Mouse (Mus musculus) forebrain, embryonic 15.5 days (tissue): ENCODE results near the gene Nlrp10. TPM values are rescaled to one million over a fixed set of nuclear protein-coding genes. Genes with fewer than 3 reads are reported as not detected.
A peak's percentile ranks its signal among the peaks of the same experiment; 100 is the strongest.

Experiments used
- ATAC-seq: fragments of 200-750 bp; cut with Nextera tagmentation; replicated peaks from 2 replicates; pipeline ENCODE4 v1.8.0; 2017; ENCODE audit warnings: mild to moderate bottlenecking, moderate TSS enrichment, moderate library complexity
- H3K27ac ChIP-seq: fragments of 300-500 bp; sonication (generic); replicated peaks from 2 replicates; pipeline ENCODE4 v1.5.1; 2015; ENCODE audit warnings: mild to moderate bottlenecking, inconsistent platforms
- H3K27me3 ChIP-seq: fragments of 300-500 bp; sonication (generic); 2 replicates; pipeline ENCODE4 v1.6.1; 2015; ENCODE audit warnings: inconsistent platforms
- H3K36me3 ChIP-seq: fragments of 300-500 bp; sonication (generic); 2 replicates; pipeline ENCODE4 v1.6.1; 2015; ENCODE audit warnings: mild to moderate bottlenecking, inconsistent platforms
- H3K4me1 ChIP-seq: fragments of 300-500 bp; sonication (generic); 2 replicates; pipeline ENCODE4 v1.6.1; 2015; ENCODE audit warnings: inconsistent platforms
- H3K4me2 ChIP-seq: fragments of 300-500 bp; sonication (generic); replicated peaks from 2 replicates; pipeline ENCODE4 v1.6.1; 2015; ENCODE audit warnings: mild to moderate bottlenecking, inconsistent platforms
- H3K4me3 ChIP-seq: fragments of 300-500 bp; sonication (generic); 2 replicates; pipeline ENCODE4 v1.5.1; 2015; ENCODE audit warnings: mild to moderate bottlenecking, inconsistent platforms
- H3K9ac ChIP-seq: fragments of 300-500 bp; sonication (generic); replicated peaks from 2 replicates; pipeline ENCODE4 v1.6.1; 2015; ENCODE audit warnings: mild to moderate bottlenecking, inconsistent platforms
- H3K9me3 ChIP-seq: fragments of 300-500 bp; sonication (generic); 2 replicates; pipeline ENCODE4 v1.6.1; 2016; ENCODE audit warnings: inconsistent platforms
- WGBS: fragments of 180-500 bp; shearing (Covaris S2); methylation state at CpG from one replicate; pipeline ENCODE4 v1.1.7; 2015; ENCODE audit warnings: mixed read lengths; 5-methylcytosine and 5-hydroxymethylcytosine counted together
- polyA plus RNA-seq: library from polyadenylated mRNA; unstranded; fragments of >200 nt; fragmentation: Nextera tagmentation; extraction: Ambion mirVana; gene quantifications from 2 replicates; pipeline ENCODE4 v1.2.1, GENCODE M21; 2015

Nlrp10 gene
- 0.04 TPM in 1 of 2 replicates, not detected in the other for polyA plus RNA-seq

DNA sequence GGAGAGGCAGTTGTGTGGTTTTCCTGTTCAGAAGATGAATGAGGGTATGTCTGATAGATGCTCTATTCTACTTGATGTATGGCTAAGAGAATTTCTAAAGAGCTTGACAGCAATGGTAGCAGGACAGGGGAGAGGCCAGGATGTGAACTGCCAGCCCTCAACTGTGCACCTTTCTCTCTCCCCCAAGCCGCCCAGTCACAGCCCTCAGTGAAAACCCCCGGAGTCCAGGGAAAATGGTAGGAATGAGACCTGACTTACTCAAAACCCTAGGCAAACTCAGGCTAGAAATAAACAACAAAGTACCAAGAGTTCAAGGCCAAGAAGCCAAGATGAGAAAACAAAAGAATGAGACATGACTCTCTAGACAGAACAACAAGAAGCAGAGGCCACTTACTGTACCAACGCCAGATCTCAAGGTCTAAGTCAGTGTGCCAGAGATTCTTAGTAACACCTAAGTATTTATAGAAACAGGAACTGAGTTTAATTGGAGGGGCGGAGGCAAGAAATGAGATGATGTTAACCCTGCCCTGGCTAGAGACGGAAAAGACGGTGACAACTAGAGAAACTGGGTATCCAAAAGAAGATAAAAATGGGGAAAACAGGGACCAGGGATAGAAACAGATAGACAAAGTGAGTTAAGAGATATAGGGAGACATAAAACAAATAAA lies at the start of gene Nlrp10:
Gene Nlrp10 (minus strand): TSS at position 453 of the 668 bp plus-strand sequence.
- WGBS = 85% methylated on average over 6 of the region's 6 CpGs
- H3K27me3 ChIP-seq = no peaks in the 10 kb centered on the region
- no peak within 1 kb of the TSS for H3K4me3 ChIP-seq
- H3K4me1 ChIP-seq = peaks cover 2% of the 10 kb centered on the region
- no peak within 1 kb of the TSS for H3K9ac ChIP-seq
- H3K27ac ChIP-seq = no peak within 1 kb of the TSS
- no peak for ATAC-seq
- H3K9me3 ChIP-seq = no peaks in the 10 kb centered on the region
- H3K36me3 ChIP-seq = no peaks in the 10 kb centered on the region
- no peak within 1 kb of the TSS for H3K4me2 ChIP-seq

- Histone ChIP-seq H3K9ac (no peak overlapping the region), H3K4me2 (no peak overlapping the region), H3K27ac (peak overlapping the region; percentile 36; the same call in 1 of the 2 replicates), H3K27me3 (no peaks in the 10 kb centered on the region), H3K36me3 (no peaks in the 10 kb centered on the region), H3K4me1 (peaks cover 10% of the 10 kb centered on the region), H3K9me3 (no peaks in the 10 kb centered on the region), H3K4me3 (no peak overlapping the region)
- ATAC-seq = peak; percentile 73
- WGBS = 23% methylated on average over 6 of the region's 6 CpGs
Measured at GRCm38 (mm10) chr7:108972273-108972672, 42.3 kb upstream of the Nlrp10 start.

DNA sequence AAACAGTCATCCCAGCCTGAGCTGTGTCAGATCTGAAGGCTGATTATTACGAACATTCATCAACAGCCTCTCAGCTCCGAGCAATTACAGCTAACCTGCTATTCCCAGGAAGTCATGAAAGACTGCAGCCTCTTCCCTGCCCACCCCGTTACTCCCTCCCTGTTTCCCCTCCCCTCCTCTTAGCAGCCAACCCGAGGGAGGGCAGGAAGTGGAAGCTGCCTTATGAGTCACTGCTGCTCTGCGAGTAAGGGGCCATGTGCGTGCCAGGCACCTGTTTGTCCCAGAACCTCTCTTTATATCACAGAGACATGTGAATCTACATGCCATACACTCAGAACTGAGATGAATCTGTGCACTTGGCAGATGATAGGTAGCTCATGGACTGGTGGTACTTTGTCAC lies 38.2 kb upstream of the Nlrp10 start:
- H3K4me1 ChIP-seq = peaks cover 10% of the 10 kb centered on the region
- H3K27ac ChIP-seq = no peak overlapping the region
- WGBS = 42% methylated on average over 6 of the region's 6 CpGs
- no peaks in the 10 kb centered on the region for H3K9me3 ChIP-seq
- H3K27me3 ChIP-seq = no peaks in the 10 kb centered on the region
- ATAC-seq = no peak
- no peak overlapping the region for H3K4me3 ChIP-seq
- no peak overlapping the region for H3K4me2 ChIP-seq
- H3K9ac ChIP-seq = no peak overlapping the region
- H3K36me3 ChIP-seq = no peaks in the 10 kb centered on the region

DNA sequence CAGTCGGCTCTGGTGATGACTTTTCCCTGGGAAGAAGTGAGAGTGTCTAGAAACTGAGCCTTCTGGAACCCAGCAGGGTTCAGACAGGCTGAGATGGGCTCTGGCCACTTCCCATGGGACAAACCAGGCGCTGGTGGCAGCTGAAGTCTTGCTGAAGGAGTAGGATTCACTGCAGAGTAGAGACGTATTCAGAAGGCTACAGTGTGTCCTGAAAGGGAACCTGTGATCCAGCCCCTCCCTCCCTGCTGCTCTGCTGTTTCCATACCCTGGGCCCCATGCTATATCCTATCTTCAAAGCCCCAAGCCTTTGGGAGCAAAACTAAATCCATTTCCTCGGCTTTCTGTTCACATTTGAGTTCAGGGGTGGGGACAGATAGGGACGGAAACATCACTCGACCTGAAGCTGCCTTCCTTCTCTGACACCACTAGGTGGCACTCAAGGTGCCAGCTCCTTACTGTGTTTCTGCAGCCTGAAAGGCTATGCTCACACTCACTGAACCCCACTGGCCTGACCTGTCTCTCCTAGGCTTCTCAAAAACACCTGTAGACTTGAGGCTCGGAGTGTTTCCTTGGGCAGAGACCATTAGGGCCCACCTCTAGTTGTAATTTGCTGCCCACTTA lies 36.9 kb upstream of the Nlrp10 start:
- H3K4me1 ChIP-seq = peaks cover under 1% of the 10 kb centered on the region
- H3K27ac ChIP-seq = no peak overlapping the region
- ATAC-seq = peak; percentile 75
- no peak overlapping the region for H3K4me3 ChIP-seq
- H3K9me3 ChIP-seq = no peaks in the 10 kb centered on the region
- 28% methylated on average over 7 of the region's 7 CpGs for whole genome bisulfite sequencing
- no peak overlapping the region for H3K9ac ChIP-seq
- H3K36me3 ChIP-seq = no peaks in the 10 kb centered on the region
- H3K27me3 ChIP-seq = no peaks in the 10 kb centered on the region
- H3K4me2 ChIP-seq = no peak overlapping the region

DNA sequence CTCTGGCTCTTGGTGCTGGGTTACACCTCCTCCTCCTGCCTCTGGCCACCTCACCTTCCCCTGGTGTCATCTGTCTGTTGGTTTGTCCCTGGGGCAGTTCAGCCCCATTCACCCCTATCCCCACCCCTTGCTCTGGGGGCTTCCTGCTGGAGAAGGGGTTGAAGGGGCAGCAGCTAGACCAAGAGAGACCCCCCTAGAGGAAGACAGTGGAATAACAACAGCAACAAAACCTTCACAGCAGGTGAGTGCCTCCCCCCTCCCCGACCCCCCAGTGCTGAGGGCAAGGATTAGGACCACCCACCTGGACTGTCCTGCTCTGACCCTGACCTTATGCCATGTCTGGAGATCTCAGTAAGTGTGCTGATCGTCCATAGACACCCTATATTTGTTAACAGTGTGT lies 36.0 kb upstream of the Nlrp10 start:
- Histone ChIP-seq H3K4me2 (no peak overlapping the region), H3K36me3 (no peaks in the 10 kb centered on the region), H3K4me1 (no peaks in the 10 kb centered on the region), H3K27ac (no peak overlapping the region), H3K9me3 (no peaks in the 10 kb centered on the region), H3K9ac (no peak overlapping the region), H3K27me3 (no peaks in the 10 kb centered on the region), H3K4me3 (no peak overlapping the region)
- ATAC-seq = no peak
- WGBS = 27% methylated on average over 2 of the region's 2 CpGs

DNA sequence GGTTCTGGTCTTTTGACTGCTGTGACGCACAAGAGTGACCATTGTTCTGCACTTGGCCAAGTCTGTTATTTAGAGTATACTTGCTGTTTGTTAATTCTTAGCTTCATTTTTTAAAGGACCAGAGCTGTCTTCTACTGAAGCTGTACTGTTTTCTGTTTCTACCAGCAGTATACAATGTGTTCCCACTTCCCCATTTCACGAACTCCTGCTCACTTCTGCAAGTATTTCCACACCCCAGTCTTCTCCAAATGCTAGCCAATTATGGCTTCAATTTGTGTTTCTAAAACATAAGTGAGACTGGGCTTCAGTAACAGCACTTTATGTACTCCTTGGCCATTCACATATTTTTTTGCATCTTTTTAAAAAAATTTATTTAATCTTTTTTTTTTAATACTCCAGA lies 27.8 kb upstream of the Nlrp10 start:
- no peaks in the 10 kb centered on the region for H3K9me3 ChIP-seq
- H3K27me3 ChIP-seq = peaks cover under 1% of the 10 kb centered on the region; the same call in 1 of the 2 replicates
- H3K4me3 ChIP-seq = no peak overlapping the region
- no peak overlapping the region for H3K27ac ChIP-seq
- no peaks in the 10 kb centered on the region for H3K4me1 ChIP-seq
- H3K36me3 ChIP-seq = no peaks in the 10 kb centered on the region
- no peak overlapping the region for H3K4me2 ChIP-seq
- ATAC-seq = no peak
- H3K9ac ChIP-seq = no peak overlapping the region
- WGBS = 67% methylated on average over 2 of the region's 2 CpGs

DNA sequence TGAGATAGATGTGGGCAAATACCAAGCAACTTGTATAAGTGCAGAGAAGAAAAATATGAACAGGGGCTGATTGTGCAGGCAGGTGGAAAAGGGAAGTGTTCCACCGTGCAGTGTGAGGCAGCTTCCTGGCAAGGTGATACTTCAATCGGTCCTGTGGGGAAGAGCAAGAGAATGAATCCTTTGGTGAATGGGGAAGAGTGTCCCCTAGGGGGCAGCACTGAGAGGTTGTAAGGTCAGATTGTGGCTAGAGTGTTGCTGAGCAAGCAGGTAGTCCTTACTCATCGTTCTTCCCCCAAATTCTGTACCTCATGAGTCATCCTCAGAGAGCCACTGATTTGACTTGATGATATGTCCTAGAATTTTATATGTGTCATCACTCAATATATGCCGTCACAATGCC lies 24.2 kb upstream of the Nlrp10 start:
- ATAC-seq = no peak
- peaks cover 19% of the 10 kb centered on the region for H3K4me1 ChIP-seq
- no peak overlapping the region for H3K27ac ChIP-seq
- no peak overlapping the region for H3K4me3 ChIP-seq
- 60% methylated on average over 4 of the region's 4 CpGs for WGBS
- no peak overlapping the region for H3K4me2 ChIP-seq
- H3K9ac ChIP-seq = no peak overlapping the region
- no peaks in the 10 kb centered on the region for H3K36me3 ChIP-seq
- H3K9me3 ChIP-seq = no peaks in the 10 kb centered on the region
- H3K27me3 ChIP-seq = peaks cover 24% of the 10 kb centered on the region; the same call in 1 of the 2 replicates

DNA sequence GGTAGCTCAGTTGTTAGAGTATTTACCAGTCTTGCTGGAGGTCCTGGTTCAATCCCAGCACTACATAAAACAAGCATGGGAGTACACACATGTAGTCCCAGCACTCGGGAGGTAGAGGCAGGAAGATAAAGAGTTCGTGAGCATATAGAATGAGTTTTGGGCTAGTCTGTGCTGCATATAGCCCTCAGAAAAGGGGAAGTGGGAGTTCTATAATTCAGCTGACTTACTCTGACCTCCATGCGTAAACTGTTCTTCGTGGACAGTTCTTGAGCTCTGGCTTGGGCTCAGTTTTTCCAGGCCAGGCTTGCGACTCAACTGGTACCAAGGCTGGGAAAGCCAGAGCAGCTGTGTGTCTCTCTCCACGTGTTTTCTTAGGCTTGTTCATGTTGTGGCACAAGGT lies 22.8 kb upstream of the Nlrp10 start:
- peaks cover 27% of the 10 kb centered on the region; the same call in 1 of the 2 replicates for H3K27me3 ChIP-seq
- no peak overlapping the region for H3K4me2 ChIP-seq
- H3K4me1 ChIP-seq = peaks cover 19% of the 10 kb centered on the region
- 83% methylated on average over 6 of the region's 6 CpGs for WGBS
- ATAC-seq = no peak
- no peaks in the 10 kb centered on the region for H3K9me3 ChIP-seq
- no peaks in the 10 kb centered on the region for H3K36me3 ChIP-seq
- no peak overlapping the region for H3K9ac ChIP-seq
- H3K4me3 ChIP-seq = no peak overlapping the region
- no peak overlapping the region for H3K27ac ChIP-seq

DNA sequence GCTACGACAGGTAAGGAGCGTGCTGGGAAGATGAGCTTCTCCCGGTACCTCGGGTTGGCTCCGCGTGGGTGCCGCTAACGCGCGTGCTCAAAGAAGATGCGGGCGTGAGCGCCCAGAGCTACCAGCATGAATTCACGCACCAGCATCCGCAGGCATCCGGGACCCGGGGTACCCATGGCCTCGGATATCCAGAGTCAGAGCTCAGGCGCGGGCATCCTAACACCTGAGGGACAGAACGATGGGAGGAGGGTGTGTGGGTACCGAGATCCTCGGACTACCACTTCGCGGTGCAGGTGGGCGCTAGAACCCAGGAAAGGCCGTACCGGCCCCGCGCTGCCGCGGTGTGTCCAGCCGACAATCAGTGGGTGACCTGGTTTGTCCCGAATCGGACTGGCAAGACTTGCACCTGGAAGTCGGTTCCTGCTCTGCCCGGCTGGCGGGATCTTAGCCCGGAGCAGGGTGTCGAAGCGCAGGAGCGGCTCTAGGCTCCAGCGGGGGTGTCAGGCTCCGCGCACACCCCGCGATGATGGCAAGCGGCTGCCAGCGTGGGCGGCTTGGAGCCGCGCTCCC lies 20.9 kb upstream of the Nlrp10 start:
- 2% methylated on average over 52 of the region's 52 CpGs for WGBS
- Histone ChIP-seq H3K27ac (peak overlapping the region; percentile 67), H3K9me3 (no peaks in the 10 kb centered on the region), H3K4me1 (peaks cover 19% of the 10 kb centered on the region), H3K4me3 (peak overlapping the region; percentile 69), H3K4me2 (peak overlapping the region; percentile 90), H3K9ac (peak overlapping the region; percentile 70), H3K27me3 (peaks cover 27% of the 10 kb centered on the region; the same call in 1 of the 2 replicates), H3K36me3 (peaks cover 5% of the 10 kb centered on the region; the same call in 1 of the 2 replicates)
- ATAC-seq = peak; percentile 36

DNA sequence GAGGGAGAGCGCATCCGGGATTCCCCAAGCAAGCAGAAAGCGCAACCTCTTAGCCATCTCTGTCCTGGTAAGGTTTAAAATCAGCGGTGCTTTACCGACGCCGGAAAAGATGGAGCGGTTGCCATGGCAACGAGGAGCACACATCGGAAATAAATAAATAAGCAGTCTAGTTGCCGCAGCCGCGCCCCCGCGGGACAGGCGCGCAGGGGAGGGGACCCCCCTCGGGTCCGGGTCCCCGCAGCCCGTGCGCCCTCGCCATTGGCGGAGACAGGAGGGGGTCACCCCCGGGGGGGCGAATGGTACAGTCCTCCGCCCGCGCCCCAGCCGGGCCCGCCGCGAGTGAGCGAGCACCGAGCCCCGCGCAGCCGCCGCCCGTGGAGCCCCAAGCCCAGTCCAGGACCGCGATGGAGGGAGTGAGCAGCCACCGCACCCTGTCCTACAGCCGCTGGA lies 20.4 kb upstream of the Nlrp10 start, which contains the start of gene Tub:
Gene Tub (plus strand): TSS at position 27 of the 450 bp plus-strand sequence.
- under 1% methylated on average over 44 of the region's 44 CpGs for WGBS
- Histone ChIP-seq H3K9ac (peak within 1 kb of the TSS; percentile 70), H3K4me3 (peak within 1 kb of the TSS; percentile 69), H3K4me2 (peak within 1 kb of the TSS; percentile 90), H3K9me3 (no peaks in the 10 kb centered on the region), H3K36me3 (peaks cover 8% of the 10 kb centered on the region; the same call in 1 of the 2 replicates), H3K27ac (peak within 1 kb of the TSS; percentile 67), H3K4me1 (peaks cover 19% of the 10 kb centered on the region), H3K27me3 (peaks cover 27% of the 10 kb centered on the region; the same call in 1 of the 2 replicates)
- ATAC-seq = peak; percentile 82

GRCm38 (mm10) chr7:108949301-108949700 lies 19.3 kb upstream of the Nlrp10 start:
- peaks cover 27% of the 10 kb centered on the region; the same call in 1 of the 2 replicates for H3K27me3 ChIP-seq
- no peak overlapping the region for H3K4me2 ChIP-seq
- no peaks in the 10 kb centered on the region for H3K9me3 ChIP-seq
- H3K36me3 ChIP-seq = peaks cover 12% of the 10 kb centered on the region
- H3K27ac ChIP-seq = no peak overlapping the region
- 37% methylated on average over 2 of the region's 2 CpGs for WGBS
- H3K4me3 ChIP-seq = no peak overlapping the region
- no peak overlapping the region for H3K9ac ChIP-seq
- no peak for ATAC-seq
- H3K4me1 ChIP-seq = peaks cover 19% of the 10 kb centered on the region

DNA sequence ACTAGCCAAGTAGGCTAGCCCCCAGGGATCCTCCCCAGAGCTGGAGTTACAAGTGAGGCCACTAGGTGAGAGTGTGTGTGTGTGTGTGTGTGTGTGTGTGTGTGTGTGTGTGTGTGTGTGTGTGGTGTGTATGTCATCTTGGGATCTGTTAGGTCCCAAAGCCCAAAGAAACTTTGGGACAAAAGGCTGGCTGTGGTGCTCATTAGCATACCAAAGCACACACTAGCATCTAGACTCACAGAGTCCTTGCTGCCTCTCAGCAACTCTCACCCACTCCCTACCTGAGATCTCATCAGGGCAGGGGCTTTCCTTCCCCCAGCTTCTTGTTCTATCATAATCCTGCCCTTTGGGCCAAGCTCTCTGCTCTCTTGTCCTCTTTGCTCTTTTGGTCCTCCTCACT lies 18.6 kb upstream of the Nlrp10 start:
- H3K36me3 ChIP-seq = peaks cover 12% of the 10 kb centered on the region
- H3K9ac ChIP-seq = no peak overlapping the region
- no peak overlapping the region for H3K4me3 ChIP-seq
- H3K4me1 ChIP-seq = peaks cover 19% of the 10 kb centered on the region
- no peak for ATAC-seq
- H3K27me3 ChIP-seq = peaks cover 27% of the 10 kb centered on the region; the same call in 1 of the 2 replicates
- no peaks in the 10 kb centered on the region for H3K9me3 ChIP-seq
- no peak overlapping the region for H3K4me2 ChIP-seq
- no peak overlapping the region for H3K27ac ChIP-seq
